Mouse (Mus musculus) inflammation-experienced regulatory T-cells (primary cell): ENCODE data around the gene Ddr2. TPM values are rescaled to one million over a fixed set of nuclear protein-coding genes. Genes with fewer than 3 reads are reported as not detected.

ENCODE experiments used
- polyA plus RNA-seq, 2 experiments: library from polyadenylated mRNA; unstranded; fragments of 100-300 nt; shearing (Covaris generic); gene quantifications; one replicate each; pipeline ENCODE4 v1.2.1; 2017

The Ddr2 gene
- polyA plus RNA-seq, result under 1 TPM; 0.17 to 0.37 TPM

GRCm38 (mm10) chr1:170110516-170111332 is at the start of gene Ddr2:
Ddr2 (minus strand) TSS chr1:170110762.

DNA sequence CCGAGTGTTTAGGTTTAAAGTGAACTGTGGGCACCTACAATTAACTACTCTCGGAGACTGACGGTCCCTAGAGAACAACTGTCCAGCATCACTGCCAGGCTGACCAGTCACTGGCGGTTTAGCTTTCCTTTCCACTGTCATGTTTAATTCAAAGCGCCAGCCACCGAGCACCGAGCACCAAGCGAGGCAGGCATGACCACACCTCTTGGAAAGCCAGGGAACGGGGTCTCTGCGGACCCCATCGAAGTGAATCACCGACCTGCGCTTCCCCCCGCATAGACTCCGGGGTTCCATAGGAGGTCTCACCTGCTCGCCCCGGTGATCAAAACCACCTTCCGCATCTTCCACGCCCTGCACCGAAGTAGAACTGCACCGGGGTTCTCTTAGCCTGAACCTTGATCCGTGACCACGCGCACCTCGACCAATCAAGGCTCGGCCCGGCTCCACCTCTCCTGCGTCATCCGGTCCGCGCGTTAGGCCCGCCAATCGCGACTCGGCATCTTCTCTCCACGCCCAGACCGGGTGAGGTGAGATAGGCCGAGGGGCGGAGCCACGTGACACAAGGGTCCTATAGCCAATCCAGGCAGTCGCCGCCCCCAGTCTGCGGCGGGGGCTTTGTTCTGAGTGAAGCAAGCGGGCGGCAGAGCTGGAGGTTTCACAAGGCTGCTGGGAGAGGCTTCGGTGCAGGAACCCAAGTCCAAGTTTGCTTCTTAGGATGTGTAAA is 141.6 kb downstream of the Ddr2 start, which contains the start of gene Hsd17b7:
TSS of gene Hsd17b7 (minus strand) at position 450 of the 724 bp plus-strand sequence.

DNA sequence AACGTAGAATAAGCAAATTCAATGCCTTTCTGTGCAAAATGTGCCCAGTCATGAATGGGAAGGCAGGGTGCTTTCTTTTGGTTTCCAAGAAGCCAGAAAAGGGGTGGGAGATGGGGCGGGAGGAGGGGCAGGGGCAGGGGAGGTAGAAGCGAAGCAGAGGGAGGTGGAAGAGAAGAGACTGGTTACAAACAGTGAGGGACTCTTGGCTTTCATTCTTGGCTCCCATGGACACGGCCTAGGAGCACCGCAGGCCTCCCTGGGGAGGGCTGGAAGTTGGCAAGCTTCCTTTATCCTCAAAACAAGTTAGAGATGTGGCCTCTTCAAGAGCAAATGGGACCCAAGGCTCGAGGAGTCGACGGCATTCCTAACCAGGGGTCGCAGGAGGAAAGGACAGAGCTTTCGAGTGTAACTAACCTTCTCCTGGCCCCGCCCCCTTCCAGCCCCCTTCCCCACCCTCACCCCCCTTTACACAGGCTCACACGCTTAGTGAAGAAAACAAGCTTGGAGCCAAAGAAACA is 182.0 kb downstream of the Ddr2 start, which contains the start of gene Ccdc190:
TSS of gene Ccdc190 (plus strand) at position 195 of the 518 bp plus-strand sequence.

Other genes with a start within 250 kb of the Ddr2 start
- gene Ccdc190, start 182.1 kb downstream of the Ddr2 start, polyA plus RNA-seq, result not detected
- 1 to 10 TPM; 5.2 to 6.6 TPM for gene Hsd17b7, start 141.5 kb downstream of the Ddr2 start, polyA plus RNA-seq
- 10 to 100 TPM; 33.9 to 57.8 TPM for gene Uap1, start 64.2 kb upstream of the Ddr2 start, polyA plus RNA-seq
- gene Uhmk1, start 104.6 kb upstream of the Ddr2 start, polyA plus RNA-seq, result 10 to 100 TPM; 27.6 to 42.2 TPM
- not detected for gene Sh2d1b2, start 122.0 kb upstream of the Ddr2 start, polyA plus RNA-seq
- gene Sh2d1b1, start 166.6 kb upstream of the Ddr2 start, polyA plus RNA-seq, result not detected
- under 1 TPM in 1 of 2 experiments, not detected in 1; 0.23 TPM for gene Gm7694, start 195.6 kb upstream of the Ddr2 start, polyA plus RNA-seq
- gene Spata46, start 198.0 kb upstream of the Ddr2 start, polyA plus RNA-seq, result 1 to 10 TPM in 1 of 2 experiments, under 1 TPM in 1; 0.20 to 1.0 TPM